Mouse (Mus musculus): Measurements from ENCODE around the gene Spire2. TPM values are rescaled to one million over a fixed set of nuclear protein-coding genes. Genes with fewer than 3 reads are reported as not detected.

Spire2 gene
- polyA plus RNA-seq, 1 experiment from 2014 or later: 5.4 TPM

GRCm38 (mm10) chr8:123334467-123334866 is 2.0 kb downstream of the Spire2 start:
- Histone ChIP-seq H3K9ac (no peak overlapping the region), H3K9me3 (no peaks in the 10 kb centered on the region), H3K27ac (peak overlapping the region; percentile 52; the same call in 1 of the 2 replicates), H3K4me1 (peaks cover 11% of the 10 kb centered on the region; the same call in 1 of the 2 replicates), H3K36me3 (no peaks in the 10 kb centered on the region), H3K4me2 (0 out of 2 replicates have a peak overlapping the region, but pooled peaks have one; percentile 96), H3K27me3 (replicated peaks) (0 out of 2 replicates have a peak, but pooled peaks cover 12% of the 10 kb centered on the region), H3K4me3 (replicated peaks) (no peak overlapping the region)
- 5% methylated on average over 1 of the region's 1 CpGs for WGBS
- ATAC-seq (ENCODE audit: insufficient read depth, low FRiP score, low read depth): no peak

DNA sequence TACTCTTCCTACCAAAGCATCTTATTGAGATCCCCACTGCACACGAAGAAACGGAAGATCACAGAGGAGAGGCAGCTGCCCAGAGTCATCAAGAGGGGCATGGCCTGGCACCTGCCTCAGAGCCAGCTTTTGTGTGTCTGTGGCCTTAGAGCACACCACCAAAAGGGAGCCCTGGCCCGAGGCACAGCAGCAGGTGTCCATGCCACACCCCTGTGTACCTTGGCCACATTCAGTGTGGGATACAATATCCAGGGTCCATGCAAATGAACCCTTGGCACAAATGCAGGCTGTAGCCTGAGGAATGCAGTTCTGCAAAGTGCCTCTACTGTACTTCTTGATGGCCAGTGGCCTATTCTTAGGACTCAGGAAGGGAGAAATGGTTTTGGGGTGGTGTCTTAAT is 5.0 kb downstream of the Spire2 start:
- 0 out of 2 replicates have a peak, but pooled peaks cover 8% of the 10 kb centered on the region for H3K27me3 ChIP-seq (replicated peaks)
- H3K36me3 ChIP-seq: no peaks in the 10 kb centered on the region
- no peak overlapping the region for H3K4me3 ChIP-seq (replicated peaks)
- no peak for ATAC-seq (ENCODE audit: insufficient read depth, low FRiP score, low read depth)
- H3K9me3 ChIP-seq: no peaks in the 10 kb centered on the region
- no peak overlapping the region for H3K9ac ChIP-seq
- H3K4me1 ChIP-seq: peaks cover 7% of the 10 kb centered on the region; the same call in 1 of the 2 replicates
- H3K4me2 ChIP-seq: no peak overlapping the region
- 75% methylated on average over 3 of the region's 3 CpGs for WGBS
- H3K27ac ChIP-seq: no peak overlapping the region

- H3K36me3 ChIP-seq: no peaks in the 10 kb centered on the region
- H3K4me3 ChIP-seq (replicated peaks): no peak overlapping the region
- H3K9ac ChIP-seq: no peak overlapping the region
- no peak overlapping the region for H3K27ac ChIP-seq
- no peak for ATAC-seq (ENCODE audit: insufficient read depth, low FRiP score, low read depth)
- no peak overlapping the region for H3K4me2 ChIP-seq
- H3K4me1 ChIP-seq: no peaks in the 10 kb centered on the region
- no peaks in the 10 kb centered on the region for H3K9me3 ChIP-seq
- 96% methylated on average over 4 of the region's 4 CpGs for WGBS
- no peaks in the 10 kb centered on the region for H3K27me3 ChIP-seq (replicated peaks)
Observed at GRCm38 (mm10) chr8:123340071-123340470, 7.6 kb downstream of the Spire2 start.

GRCm38 (mm10) chr8:123341040-123342015 is 8.8 kb downstream of the Spire2 start:
- Histone ChIP-seq H3K36me3 (no peaks in the 10 kb centered on the region), H3K27me3 (replicated peaks) (no peaks in the 10 kb centered on the region), H3K4me2 (peak overlapping the region; percentile 11), H3K4me1 (no peaks in the 10 kb centered on the region), H3K27ac (peak overlapping the region; percentile 55), H3K9me3 (no peaks in the 10 kb centered on the region), H3K4me3 (replicated peaks) (0 out of 2 replicates have a peak overlapping the region, but pooled peaks have one; percentile 3), H3K9ac (no peak overlapping the region)
- 68% methylated on average over 27 of the region's 27 CpGs for WGBS
- ATAC-seq (ENCODE audit: insufficient read depth, low FRiP score, low read depth): peak; percentile 72; the same call in 1 of the 2 replicates

DNA sequence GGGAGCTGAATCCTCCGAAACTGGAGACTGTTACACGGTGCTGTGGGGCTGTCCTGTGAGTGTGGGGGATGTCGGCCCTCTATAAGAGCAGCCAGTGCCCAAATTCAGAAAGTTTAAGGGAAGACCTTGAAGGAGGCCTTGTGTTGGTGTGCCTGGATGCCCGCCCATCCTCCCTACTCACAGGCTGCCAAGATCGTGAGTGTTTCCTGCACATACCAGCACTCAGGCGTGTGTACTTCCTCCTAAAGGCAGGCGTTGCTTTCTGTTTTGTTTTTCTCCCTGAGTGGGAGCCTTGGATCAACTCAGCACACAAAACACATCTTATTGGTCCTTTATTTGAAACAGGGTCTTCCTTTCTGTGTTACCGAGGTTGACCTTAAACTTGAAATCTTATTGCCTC is 9.7 kb downstream of the Spire2 start:
- Histone ChIP-seq H3K4me3 (replicated peaks) (no peak overlapping the region), H3K9me3 (no peaks in the 10 kb centered on the region), H3K4me2 (no peak overlapping the region), H3K27ac (no peak overlapping the region), H3K36me3 (no peaks in the 10 kb centered on the region), H3K4me1 (no peaks in the 10 kb centered on the region), H3K9ac (no peak overlapping the region), H3K27me3 (replicated peaks) (no peaks in the 10 kb centered on the region)
- 75% methylated on average over 8 of the region's 8 CpGs for WGBS
- ATAC-seq (ENCODE audit: insufficient read depth, low FRiP score, low read depth): no peak

DNA sequence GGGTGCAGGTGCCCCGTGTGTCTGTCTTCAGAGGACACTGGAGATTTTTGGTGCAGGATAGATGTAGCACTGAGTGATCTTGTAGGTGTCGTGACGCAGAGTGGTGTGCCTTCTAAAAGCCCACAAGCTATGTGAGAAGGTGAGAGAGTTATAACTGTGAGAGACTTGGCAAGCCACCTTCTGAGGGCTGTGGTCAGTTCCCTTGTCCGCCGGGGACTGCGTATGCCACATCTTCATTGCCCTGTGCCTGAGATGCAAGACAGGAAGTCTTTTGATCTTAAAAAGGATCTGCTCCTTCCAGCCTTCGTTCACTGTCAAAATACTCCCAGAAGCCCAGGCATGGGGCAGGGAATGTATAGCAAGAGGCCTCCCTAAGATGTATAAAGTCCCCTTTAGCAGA is 10.4 kb downstream of the Spire2 start:
- WGBS: 70% methylated on average over 7 of the region's 7 CpGs
- H3K36me3 ChIP-seq: no peaks in the 10 kb centered on the region
- no peak for ATAC-seq (ENCODE audit: insufficient read depth, low FRiP score, low read depth)
- H3K27me3 ChIP-seq (replicated peaks): no peaks in the 10 kb centered on the region
- no peak overlapping the region for H3K9ac ChIP-seq
- no peak overlapping the region for H3K4me3 ChIP-seq (replicated peaks)
- H3K27ac ChIP-seq: no peak overlapping the region
- no peak overlapping the region for H3K4me2 ChIP-seq
- H3K9me3 ChIP-seq: no peaks in the 10 kb centered on the region
- peaks cover 4% of the 10 kb centered on the region; the same call in 1 of the 2 replicates for H3K4me1 ChIP-seq

- no peak for ATAC-seq (ENCODE audit: insufficient read depth, low FRiP score, low read depth)
- WGBS: 77% methylated on average over 12 of the region's 12 CpGs
- no peaks in the 10 kb centered on the region for H3K27me3 ChIP-seq (replicated peaks)
- no peaks in the 10 kb centered on the region for H3K9me3 ChIP-seq
- no peak overlapping the region for H3K4me2 ChIP-seq
- no peaks in the 10 kb centered on the region for H3K36me3 ChIP-seq
- H3K9ac ChIP-seq: no peak overlapping the region
- H3K4me1 ChIP-seq: peaks cover 9% of the 10 kb centered on the region; the same call in 1 of the 2 replicates
- no peak overlapping the region for H3K4me3 ChIP-seq (replicated peaks)
- no peak overlapping the region for H3K27ac ChIP-seq
Observed at GRCm38 (mm10) chr8:123343422-123343821, 10.9 kb downstream of the Spire2 start.

DNA sequence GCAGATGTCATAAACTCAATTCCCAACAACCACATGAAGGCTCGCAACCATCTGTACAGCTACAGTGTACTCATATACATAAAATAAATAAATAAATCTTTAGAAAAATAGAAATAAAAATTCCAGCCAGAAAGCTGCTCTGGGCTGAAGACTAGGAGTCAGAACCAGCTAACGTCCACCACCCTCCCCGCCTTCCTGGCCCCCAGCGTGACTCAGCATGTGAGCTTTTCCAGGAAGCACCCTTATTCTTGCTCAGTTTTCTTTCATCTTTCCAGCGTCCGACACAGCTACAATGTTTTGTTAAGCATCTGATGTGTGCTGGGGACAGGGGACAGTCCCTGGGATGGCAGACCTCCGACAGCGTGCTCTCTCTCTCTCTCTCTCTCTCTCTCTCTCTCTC is 12.6 kb downstream of the Spire2 start:
- WGBS: 78% methylated on average over 8 of the region's 8 CpGs
- H3K9ac ChIP-seq: no peak overlapping the region
- ATAC-seq (ENCODE audit: insufficient read depth, low FRiP score, low read depth): no peak
- H3K4me2 ChIP-seq: no peak overlapping the region
- no peaks in the 10 kb centered on the region for H3K9me3 ChIP-seq
- no peaks in the 10 kb centered on the region for H3K36me3 ChIP-seq
- peaks cover 11% of the 10 kb centered on the region; the same call in 1 of the 2 replicates for H3K4me1 ChIP-seq
- H3K27me3 ChIP-seq (replicated peaks): no peaks in the 10 kb centered on the region
- no peak overlapping the region for H3K27ac ChIP-seq
- H3K4me3 ChIP-seq (replicated peaks): no peak overlapping the region

DNA sequence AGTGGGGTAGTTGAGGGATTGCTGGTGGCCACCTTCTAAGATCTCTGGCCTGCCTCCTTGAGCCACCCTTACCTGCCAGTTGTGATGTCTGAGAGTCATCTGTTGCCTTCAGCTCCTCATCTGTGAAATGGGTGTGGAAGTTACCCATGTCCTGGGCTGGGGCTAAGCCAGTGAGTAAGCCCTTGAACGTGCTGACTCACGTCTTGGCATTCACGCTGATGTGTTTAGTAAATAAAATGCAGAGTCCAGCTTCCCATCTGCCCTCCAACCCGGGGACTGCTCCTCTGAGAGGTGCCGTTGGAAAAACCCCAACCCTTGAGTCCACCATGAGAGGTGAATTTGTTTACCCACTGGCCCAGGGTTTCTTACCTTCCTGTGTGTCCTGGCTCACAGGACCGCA is 13.3 kb downstream of the Spire2 start:
- Histone ChIP-seq H3K4me2 (no peak overlapping the region), H3K27ac (no peak overlapping the region), H3K4me1 (peaks cover 11% of the 10 kb centered on the region; the same call in 1 of the 2 replicates), H3K9ac (no peak overlapping the region), H3K36me3 (no peaks in the 10 kb centered on the region), H3K4me3 (replicated peaks) (no peak overlapping the region), H3K27me3 (replicated peaks) (no peaks in the 10 kb centered on the region), H3K9me3 (no peaks in the 10 kb centered on the region)
- ATAC-seq (ENCODE audit: insufficient read depth, low FRiP score, low read depth): no peak
- whole genome bisulfite sequencing: 67% methylated on average over 6 of the region's 6 CpGs

DNA sequence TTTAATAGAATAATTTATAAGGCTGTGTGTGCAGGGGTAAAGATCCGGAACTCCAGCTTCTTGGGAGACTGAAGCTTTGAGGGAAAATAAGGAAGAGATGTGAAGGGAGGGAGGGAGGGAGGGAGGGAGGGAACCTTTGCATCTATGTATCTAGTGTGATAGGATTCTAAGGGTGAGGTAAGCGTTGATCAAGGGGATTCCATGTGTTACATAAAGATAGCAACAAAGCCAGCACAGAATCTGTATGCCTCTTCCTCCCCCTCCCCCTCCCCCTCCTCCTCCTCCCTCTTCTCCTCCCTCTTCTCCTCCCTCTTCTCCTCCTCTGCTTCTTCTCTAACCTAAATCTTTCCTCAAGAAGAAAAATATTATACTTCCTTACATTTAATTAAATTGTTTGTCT is 14.8 kb downstream of the Spire2 start:
- H3K9ac ChIP-seq: no peak overlapping the region
- peaks cover 11% of the 10 kb centered on the region; the same call in 1 of the 2 replicates for H3K4me1 ChIP-seq
- H3K27me3 ChIP-seq (replicated peaks): 0 out of 2 replicates have a peak, but pooled peaks cover 4% of the 10 kb centered on the region
- no peak overlapping the region for H3K27ac ChIP-seq
- no peak overlapping the region for H3K4me3 ChIP-seq (replicated peaks)
- no peaks in the 10 kb centered on the region for H3K36me3 ChIP-seq
- 77% methylated on average over 2 of the region's 2 CpGs for WGBS
- ATAC-seq (ENCODE audit: insufficient read depth, low FRiP score, low read depth): no peak
- H3K4me2 ChIP-seq: no peak overlapping the region
- H3K9me3 ChIP-seq: no peaks in the 10 kb centered on the region

GRCm38 (mm10) chr8:123348237-123348843 is 15.8 kb downstream of the Spire2 start:
- Histone ChIP-seq H3K9ac (no peak overlapping the region), H3K27me3 (replicated peaks) (0 out of 2 replicates have a peak, but pooled peaks cover 5% of the 10 kb centered on the region), H3K4me2 (peak overlapping the region; percentile 14; the same call in 1 of the 2 replicates), H3K9me3 (no peaks in the 10 kb centered on the region), H3K4me1 (peaks cover 11% of the 10 kb centered on the region; the same call in 1 of the 2 replicates), H3K36me3 (no peaks in the 10 kb centered on the region), H3K27ac (peak overlapping the region; percentile 40), H3K4me3 (replicated peaks) (no peak overlapping the region)
- WGBS: 26% methylated on average over 9 of the region's 9 CpGs
- peak; percentile 66 for ATAC-seq (ENCODE audit: insufficient read depth, low FRiP score, low read depth)

DNA sequence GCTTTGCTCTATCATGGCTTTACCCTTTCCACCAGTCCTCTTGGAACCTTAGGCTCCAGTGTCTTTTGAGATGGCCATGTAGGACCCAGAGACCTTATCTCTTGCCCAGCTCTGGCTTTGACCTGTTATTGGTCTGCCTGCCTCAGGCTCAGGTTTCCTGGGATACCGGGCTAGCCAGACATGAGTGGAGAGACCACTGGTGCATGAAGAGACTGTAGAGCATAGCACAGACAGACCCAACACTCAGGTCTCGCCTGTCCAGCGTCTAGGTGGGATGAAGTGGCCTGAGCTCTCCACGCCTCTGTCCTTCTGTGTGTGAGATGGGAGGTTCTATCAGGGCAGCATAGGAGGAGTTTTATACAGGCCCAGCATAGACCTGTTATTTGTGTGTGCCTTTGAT is 16.6 kb downstream of the Spire2 start:
- H3K27ac ChIP-seq: no peak overlapping the region
- H3K9ac ChIP-seq: no peak overlapping the region
- WGBS: 88% methylated on average over 4 of the region's 4 CpGs
- peaks cover 11% of the 10 kb centered on the region; the same call in 1 of the 2 replicates for H3K4me1 ChIP-seq
- no peak for ATAC-seq (ENCODE audit: insufficient read depth, low FRiP score, low read depth)
- H3K36me3 ChIP-seq: no peaks in the 10 kb centered on the region
- no peak overlapping the region for H3K4me2 ChIP-seq
- 0 out of 2 replicates have a peak, but pooled peaks cover 5% of the 10 kb centered on the region for H3K27me3 ChIP-seq (replicated peaks)
- H3K4me3 ChIP-seq (replicated peaks): no peak overlapping the region
- H3K9me3 ChIP-seq: no peaks in the 10 kb centered on the region

Measured in stomach, embryonic 15.5 days (tissue).